Mouse (Mus musculus): Measurements from ENCODE around the gene Zfp398.
A peak's percentile ranks its signal among the peaks of the same experiment; 100 is the strongest.
"Not testable (repeated sequence)": the region's sequence is repeated elsewhere in the genome, so short reads cannot be mapped to it uniquely, and the experiment has no call there.

Gene Zfp398

GRCm38 (mm10) chr6:47828950-47829349 lies 6.5 kb upstream of the Zfp398 start:
- no peak for DNase-seq

- DNase-seq, result peak; percentile 94
These were observed 5.1 kb upstream of the Zfp398 start, which contains the start of gene Zfp786 for GRCm38 (mm10) chr6:47830104-47831078. Gene Zfp786 (minus strand): TSS chr6:47830867.

- DNase-seq, result no peak
These were observed 3.2 kb upstream of the Zfp398 start for GRCm38 (mm10) chr6:47832220-47832619.

- peak; percentile 63 for DNase-seq
These were observed 592 bp downstream of the Zfp398 start for GRCm38 (mm10) chr6:47835984-47836521.

- DNase-seq, result no peak
These were observed 2.2 kb downstream of the Zfp398 start for GRCm38 (mm10) chr6:47837630-47838029.

- no peak for DNase-seq
These were observed 5.6 kb downstream of the Zfp398 start for GRCm38 (mm10) chr6:47841077-47841476.

GRCm38 (mm10) chr6:47841831-47842230 lies 6.4 kb downstream of the Zfp398 start:
- DNase-seq, result no peak

GRCm38 (mm10) chr6:47842337-47842736 lies 6.9 kb downstream of the Zfp398 start:
- DNase-seq, result no peak

GRCm38 (mm10) chr6:47845779-47846178 lies 10.3 kb downstream of the Zfp398 start:
- DNase-seq, result no peak

GRCm38 (mm10) chr6:47857241-47857640 lies 21.8 kb downstream of the Zfp398 start:
- DNase-seq, result no peak

GRCm38 (mm10) chr6:47857729-47858128 lies 22.3 kb downstream of the Zfp398 start:
- DNase-seq, result not testable (repeated sequence)

GRCm38 (mm10) chr6:47872266-47872665 lies 36.8 kb downstream of the Zfp398 start:
- DNase-seq, result no peak

GRCm38 (mm10) chr6:47877058-47877457 lies 41.6 kb downstream of the Zfp398 start, which contains the start of gene Zfp282:
Gene Zfp282 (plus strand): TSS chr6:47877204.
- DNase-seq, result no peak

GRCm38 (mm10) chr6:47877461-47878132 lies 42.1 kb downstream of the Zfp398 start:
- DNase-seq, result peak; percentile 83

GRCm38 (mm10) chr6:47878133-47878514 lies 42.7 kb downstream of the Zfp398 start:
- DNase-seq, result peak; percentile 38

- peak; percentile 3 for DNase-seq
These were observed 43.1 kb downstream of the Zfp398 start for GRCm38 (mm10) chr6:47878593-47878992.

GRCm38 (mm10) chr6:47879049-47879716 lies 43.7 kb downstream of the Zfp398 start:
- DNase-seq, result no peak

GRCm38 (mm10) chr6:47880166-47880565 lies 44.7 kb downstream of the Zfp398 start:
- no peak for DNase-seq

GRCm38 (mm10) chr6:47888812-47889383 lies 53.4 kb downstream of the Zfp398 start:
- DNase-seq, result no peak

GRCm38 (mm10) chr6:47899416-47899815 lies 64.0 kb downstream of the Zfp398 start:
- DNase-seq, result no peak

GRCm38 (mm10) chr6:47903587-47903986 lies 68.1 kb downstream of the Zfp398 start:
- no peak for DNase-seq

- no peak for DNase-seq
These were observed 68.9 kb downstream of the Zfp398 start for GRCm38 (mm10) chr6:47904361-47904760.

All from thymus, postnatal 25 days (tissue).